Mouse (Mus musculus) spleen, postnatal 14 days (tissue): ENCODE data around the gene Thsd7b.
"Not testable (repeated sequence)": the region's sequence is repeated elsewhere in the genome, so short reads cannot be mapped to it uniquely, and the experiment has no call there.

Experiments used
- DNase-seq, 2 experiments: peaks; one replicate each; pipeline ENCODE4 v3.0.0; 2021 to 2022; ENCODE audit warnings: low spot score in 2 of 2

The Thsd7b gene

DNA sequence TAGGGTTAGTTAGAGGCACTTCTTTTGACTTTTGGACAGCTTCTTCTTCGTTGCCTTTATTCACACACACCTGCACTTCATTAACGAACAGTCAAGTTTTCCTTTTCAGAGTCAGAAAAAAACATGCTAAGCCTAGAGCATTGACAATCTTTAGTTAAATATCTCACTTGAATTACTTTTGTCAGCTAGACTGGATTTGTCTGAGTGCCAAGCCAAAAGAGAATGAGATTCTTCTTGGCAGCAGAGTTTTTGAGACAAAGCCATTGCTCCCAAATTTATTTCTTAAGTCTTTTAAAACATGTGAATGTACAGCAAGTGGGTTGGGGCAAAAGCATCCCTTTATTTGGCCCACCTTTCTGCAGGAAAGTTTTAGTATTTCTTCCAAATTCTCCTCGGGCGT lies 362.0 kb downstream of the Thsd7b start:
- DNase-seq, result no peak

DNA sequence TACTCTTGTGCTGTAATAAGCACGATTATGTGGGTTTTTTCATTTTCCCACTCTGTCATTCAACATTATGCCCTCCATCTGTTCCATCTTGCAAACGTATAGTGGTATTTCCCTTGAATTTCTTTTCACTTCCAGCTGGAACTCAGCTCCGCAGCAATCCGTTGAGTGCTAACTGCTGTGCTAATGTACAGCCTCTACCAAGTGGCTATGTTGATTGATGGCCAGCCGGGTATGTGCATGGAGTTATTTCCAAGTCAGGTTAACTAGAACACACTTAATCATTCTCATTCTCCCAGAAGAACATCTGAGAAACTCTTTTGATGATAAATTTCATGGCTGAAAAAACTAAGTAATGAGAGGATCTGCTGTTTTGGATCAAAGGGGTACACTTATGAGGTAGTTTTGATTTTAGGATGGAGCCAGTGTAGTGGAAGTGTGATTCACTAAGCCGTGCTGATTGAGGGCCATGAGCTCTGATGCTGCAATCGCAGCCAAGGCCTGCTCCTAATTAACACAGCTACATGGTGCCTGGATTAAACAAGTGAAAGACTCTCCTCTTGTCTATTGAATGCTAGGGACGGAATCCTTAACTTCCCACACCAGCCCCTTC lies 371.3 kb downstream of the Thsd7b start:
- DNase-seq, result no peak

DNA sequence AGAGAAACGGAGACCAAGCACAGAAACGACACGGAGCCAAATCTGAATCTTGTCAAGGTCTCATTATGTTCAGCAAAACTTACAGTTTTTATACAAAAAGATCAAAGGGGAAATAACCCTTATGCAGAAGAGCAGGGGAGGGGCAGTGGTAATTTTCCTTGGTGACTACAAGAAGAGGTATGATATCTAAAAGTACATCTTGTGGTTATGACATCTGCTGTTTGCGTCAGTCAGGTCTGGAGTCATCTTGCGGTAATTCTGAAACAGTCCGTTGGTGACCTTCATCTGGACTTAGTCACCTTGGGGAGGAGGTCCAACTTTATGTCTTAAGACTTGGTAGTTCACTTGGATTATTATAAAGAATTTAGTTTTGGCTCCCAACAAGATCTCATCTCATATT lies 378.3 kb downstream of the Thsd7b start:
- DNase-seq, result not testable (repeated sequence)

DNA sequence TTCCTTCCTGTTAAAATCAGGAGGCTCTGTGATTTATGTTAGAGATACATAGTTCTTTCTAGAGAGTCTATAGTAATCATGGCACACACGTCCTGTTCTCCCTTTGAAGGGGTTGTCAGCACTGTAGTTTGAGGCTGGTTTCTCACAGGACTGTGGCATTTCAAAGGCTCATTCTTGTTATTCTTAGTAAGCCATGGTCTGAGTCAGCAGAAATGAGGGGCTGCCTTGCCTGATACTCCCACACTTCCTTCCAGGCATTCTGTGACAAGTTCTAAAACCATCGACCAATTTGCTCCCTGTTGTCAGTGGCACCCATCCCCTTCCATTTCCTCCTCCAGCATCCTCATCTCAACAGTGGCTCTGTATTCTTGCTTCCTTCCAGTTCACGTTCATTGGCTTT lies 384.9 kb downstream of the Thsd7b start:
- DNase-seq, result no peak

DNA sequence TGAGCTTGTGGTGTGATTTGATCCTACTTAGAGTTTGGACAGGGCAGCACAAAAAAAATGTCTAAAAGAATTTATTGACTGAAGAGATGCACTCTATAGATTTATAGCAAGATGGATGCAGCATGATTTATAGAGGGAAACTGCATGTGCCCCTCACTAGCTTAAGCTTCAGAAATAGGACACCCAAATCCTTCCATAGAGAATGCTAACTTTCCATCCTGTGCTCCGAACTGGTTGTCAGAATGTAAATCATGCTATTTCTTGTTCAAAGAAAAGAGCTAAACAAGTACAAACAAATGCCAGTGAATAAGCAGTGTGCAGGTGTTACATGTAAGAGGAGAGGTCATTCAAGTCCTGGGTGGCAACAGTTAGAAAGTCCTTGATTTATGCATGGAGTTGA lies 402.8 kb downstream of the Thsd7b start:
- DNase-seq, result no peak

DNA sequence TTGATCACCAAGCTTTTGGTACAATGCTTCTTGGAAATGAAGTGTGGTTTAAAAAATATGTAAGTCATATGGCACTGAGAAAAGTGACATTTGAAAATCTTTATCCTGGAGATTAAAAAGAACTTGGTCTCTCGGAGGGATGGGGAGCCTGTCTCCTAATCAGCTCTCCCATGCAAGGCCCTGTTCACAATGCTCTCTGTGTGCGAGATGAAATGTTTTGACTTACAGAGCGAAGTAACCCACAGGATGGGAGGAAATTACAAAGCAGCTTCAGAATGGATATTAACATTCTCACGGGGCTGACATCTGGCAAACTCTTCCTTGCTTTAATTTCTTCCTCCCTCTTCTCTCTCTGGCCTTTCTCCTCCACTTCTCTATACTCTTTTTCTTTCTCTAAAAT lies 405.7 kb downstream of the Thsd7b start:
- no peak for DNase-seq

DNA sequence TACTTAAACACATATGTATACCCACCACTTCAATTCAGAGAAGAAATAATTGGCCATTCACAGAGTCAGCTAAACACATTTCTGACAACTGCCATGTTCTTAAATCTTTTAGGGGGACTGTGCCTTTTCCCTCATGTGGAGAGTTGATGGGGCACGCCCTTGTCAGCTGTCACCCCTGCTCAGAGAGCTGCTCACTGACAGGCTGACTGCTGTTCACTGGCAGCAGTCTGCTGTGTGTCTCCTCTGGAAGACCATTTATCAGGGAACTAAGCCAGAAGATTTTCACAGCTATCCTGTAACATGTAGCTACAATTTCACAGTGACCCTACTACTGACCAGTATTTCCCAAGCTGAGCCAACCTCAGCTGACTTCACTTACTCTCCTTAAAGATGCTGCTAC lies 432.6 kb downstream of the Thsd7b start:
- no peak for DNase-seq

DNA sequence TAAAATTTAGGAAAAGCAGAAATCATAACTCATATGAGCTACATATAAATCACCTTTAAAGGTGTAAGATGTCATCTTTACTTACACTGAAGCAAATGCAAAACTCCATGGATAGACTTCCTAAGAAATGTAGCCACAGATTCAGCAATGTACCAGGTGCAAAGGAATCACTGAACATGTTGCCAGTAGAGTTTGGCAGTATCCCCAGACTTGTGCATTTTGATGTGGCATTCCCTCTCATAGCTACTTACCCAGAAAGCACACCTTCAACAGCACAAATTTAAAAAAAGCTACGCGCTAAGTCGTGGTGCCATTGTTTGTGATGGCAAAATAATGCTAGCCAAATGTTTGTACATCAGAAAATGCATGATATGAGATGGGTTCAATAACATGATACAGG lies 439.6 kb downstream of the Thsd7b start:
- no peak for DNase-seq

DNA sequence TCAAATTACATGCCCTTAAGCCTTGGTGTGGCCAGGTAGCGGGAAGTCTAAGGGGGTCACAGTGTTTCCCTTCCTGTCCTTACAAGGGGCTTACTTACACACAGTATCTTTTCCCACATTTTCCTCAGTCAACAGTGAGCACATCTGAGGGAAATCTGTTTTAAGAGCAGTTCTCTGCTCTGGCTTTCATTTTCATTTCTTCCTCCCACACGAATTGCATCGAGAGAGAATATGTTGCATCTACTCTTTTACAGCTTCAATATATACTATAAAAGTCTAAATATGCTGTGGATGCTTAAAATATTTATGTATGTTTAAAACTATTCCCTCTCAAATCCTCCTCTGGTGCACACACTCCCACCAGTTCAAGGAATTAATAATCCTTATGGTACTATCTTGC lies 440.5 kb downstream of the Thsd7b start:
- DNase-seq, result no peak

DNA sequence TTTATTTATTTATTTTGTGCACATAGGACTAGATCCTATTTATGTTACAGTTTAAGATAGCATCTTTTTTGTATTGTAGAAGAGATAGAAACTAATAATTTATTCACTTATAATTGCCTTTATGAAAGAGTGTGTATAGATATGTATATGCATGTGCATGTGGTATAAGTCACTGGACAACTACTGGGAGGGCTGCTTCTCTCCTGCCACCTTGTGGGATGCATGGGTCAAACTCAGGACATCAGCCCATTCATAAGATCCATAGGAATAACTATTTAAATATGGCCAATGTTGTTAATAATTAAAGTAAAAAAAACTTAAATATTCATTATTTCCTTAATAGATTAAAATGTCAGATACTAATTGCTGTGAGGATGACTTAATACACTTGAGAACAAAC lies 446.5 kb downstream of the Thsd7b start:
- no peak for DNase-seq

DNA sequence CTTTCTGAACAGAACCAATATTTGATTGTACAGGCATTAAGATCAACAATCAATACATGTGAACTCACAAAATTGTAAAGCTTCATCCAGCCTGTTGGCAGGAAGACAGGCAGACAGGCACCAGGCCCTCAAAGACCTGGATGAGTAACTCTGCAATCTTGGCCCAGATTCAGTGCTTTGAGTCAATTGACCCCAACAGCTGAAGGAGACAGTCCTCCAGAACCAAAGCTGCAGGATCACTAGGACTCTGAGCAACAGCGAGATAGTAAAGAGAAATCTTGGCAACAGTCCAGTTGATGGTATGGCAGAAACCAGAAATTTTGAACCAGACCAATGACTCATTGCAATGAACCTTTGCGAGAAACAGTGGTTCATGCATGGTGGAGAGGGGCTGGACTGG lies 458.9 kb downstream of the Thsd7b start:
- no peak for DNase-seq

DNA sequence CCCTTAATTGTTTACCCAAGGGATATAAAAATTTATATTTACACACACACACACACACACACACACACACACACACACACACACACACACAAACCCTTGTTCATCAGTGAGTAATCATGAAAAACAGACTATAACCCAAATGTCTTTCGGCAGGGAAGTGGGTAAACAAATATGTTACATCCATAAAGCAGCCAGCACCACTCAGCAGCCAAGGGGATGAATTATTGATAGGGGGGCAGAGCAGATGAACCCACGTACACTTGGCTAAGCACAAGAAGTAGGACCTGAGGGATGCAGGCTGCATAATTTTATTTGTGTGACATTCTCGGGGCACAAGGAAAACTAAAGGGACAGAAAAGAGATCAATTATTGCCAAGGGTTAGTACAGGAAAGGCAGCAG lies 474.5 kb downstream of the Thsd7b start:
- DNase-seq, result no peak

DNA sequence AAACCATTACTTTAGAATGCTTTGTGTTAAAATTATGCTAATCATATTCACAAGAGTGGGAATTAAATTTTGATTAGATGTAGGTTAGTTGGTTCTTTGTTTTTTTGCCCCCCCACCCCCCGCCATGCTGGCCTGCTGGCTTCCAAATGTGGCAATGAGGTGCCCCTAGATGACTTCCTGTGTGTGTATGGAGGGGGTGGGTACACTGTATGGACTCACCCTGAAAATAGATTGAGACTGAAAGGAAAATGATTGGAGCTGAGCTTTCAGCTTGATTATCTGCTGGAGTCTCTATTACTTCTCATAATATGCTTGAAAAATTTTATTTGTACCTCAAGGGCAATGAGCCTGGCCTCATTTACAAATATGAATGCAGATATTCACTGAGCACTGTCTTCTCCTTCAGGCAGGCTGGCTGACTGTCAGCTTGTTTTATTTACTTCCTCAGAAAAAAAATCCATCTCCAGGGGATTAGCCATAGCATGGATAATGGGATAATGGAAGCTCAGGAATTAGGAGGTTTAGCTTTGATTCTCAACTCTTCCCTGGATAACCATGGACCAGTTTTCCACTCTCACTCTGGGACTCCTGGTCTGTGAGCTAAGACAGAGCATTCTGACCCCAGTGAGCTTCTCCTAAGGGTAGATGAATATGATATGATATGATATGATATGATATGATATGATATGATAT lies 483.6 kb downstream of the Thsd7b start:
- DNase-seq, result no peak

DNA sequence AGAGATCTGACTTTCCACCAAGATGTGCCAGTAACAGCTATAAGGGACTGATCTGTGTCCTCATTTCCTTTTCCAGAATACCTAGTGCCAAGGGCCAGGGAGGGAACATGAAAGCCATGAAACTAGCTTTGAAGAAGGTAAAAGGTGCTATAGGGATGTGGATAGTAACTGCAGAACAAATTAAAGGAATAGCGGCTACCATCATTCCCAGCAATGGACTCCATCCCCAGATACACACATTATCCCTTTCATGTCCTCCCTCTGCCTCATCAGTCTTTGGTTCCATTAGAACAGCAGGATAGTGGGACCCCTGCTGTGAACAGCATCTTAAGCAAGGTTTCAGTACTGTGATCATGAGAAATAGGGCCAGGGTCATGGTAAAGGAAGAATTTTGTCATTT lies 485.9 kb downstream of the Thsd7b start:
- DNase-seq, result no peak

DNA sequence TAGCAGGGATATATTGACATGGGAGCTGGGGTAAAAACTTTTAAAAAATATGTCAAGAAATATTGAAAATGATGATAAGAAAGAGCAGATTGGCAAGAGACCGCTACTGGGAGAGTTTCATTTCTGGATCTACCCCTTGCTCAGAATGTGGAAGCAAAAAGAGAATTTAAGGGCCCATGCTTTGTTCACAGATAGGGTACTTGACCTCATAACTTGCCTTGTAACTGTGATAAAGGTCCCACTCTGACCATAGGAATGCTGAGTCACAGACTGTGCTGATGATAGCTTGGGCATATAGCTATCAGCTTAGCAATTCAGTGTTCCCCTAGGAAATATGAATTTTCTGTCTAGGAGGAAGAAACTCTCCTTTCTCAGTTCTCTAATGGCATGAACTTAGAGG lies 488.1 kb downstream of the Thsd7b start:
- no peak for DNase-seq

DNA sequence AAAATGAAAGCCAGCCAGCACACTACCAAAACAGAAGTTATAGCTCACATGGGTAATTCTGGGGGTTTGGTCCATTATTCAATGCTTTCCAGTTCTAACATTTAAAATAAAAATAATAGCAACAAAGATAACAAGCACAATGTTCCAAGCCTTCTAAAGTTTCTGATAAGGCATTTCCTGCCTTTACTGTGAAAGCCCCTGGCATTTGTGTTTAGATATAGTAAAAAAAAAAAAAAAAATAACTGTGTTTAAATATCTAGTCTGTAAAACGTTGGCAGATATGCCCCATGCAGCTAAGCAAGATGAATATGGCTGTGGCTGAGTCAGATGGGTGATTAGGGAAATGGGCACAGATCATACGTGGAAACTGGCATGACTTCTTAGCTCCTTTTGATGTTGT lies 491.6 kb downstream of the Thsd7b start:
- no peak for DNase-seq

DNA sequence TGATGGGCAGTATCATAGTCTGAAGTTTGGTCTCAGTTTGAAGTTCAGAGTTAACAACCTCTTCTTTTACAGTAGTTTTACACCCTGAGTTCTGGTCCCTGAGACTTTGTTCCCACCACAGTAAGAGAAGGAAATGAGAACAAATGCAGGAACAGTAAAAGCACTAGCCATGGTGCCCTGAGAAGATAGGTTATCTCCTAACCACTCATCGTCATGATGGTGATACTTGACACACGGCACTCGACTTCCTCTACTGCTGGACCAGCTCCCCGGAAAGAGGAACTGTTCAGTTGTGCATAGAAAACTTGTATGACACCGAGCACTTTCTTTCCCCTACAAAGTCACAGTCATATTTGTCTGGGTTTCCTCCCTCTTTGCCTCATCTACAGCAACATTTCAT lies 504.0 kb downstream of the Thsd7b start:
- DNase-seq, result no peak

DNA sequence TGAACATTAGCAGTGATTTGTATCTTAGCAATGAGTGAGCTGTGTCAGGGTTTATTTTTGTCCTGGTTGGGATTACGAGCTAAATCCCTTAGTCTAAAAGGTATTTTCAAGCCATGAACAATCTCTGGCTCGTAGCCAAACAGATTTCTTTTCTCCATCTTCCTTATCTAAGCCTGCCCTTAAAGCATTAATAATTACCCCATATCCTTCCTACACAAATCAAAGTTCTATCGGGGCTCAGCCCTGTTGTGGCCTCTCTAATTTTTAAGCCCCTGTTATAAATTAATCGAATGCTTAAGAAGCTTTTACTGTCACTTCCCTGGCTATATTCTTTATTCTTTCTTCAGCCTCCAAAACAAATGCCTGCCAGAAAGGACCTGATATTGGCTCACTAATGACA lies 506.4 kb downstream of the Thsd7b start:
- no peak for DNase-seq

DNA sequence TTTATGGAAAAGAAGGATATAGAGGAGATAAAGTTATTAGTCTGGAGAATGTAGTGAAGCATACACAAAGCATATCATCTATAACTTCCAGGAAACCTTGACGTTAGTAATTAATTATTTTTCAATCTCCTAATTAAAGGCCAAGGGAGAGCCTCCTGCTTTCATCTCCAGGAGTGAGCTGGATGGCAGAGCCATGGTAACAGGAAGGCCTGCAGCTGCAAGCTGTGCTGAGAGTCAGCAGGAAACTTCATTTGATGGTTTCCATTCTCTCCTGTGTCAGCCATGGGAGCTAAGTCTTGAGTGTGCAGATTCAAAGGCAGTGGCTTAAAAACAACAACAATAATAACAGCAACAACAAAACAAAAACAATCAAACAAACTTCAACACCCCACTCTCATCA lies 507.5 kb downstream of the Thsd7b start:
- DNase-seq, result no peak

DNA sequence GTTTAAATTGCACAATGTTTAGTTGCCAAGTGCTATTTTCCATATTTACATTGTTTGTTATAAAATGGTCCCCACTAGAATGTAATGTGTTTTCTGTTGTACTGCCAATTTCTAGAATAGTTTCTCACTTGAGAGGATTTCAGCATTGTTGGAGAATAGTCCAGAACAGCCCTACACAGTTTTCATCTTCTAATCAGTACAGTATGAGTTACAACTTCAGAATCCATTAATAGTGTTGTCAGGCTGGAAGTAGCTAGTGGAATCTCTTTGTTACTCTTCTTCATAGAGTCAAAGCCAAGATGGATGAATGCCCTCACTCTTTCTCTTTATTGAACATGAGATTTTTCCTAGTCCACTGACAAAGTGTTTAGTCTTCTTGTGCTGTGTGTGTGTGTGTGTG lies 525.4 kb downstream of the Thsd7b start:
- no peak for DNase-seq

DNA sequence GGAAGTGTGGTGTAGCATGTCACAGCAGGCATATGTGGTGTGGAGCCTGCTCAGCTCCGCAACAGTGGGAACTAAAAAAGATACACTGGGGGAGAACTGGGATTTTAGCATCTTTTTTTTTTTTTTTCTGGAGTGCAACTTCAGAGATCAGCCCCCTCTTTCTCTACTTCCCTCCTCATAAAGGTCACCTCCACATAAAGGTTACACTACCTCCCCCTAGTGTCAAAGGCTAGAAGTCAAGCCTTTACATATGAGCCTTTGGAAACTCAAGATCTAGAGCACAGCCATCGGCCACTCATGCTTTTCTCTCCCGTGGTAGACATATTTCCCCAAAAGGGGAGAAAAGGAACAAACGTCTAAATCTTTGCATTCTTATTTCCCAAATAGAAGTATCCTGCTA lies 553.8 kb downstream of the Thsd7b start:
- no peak for DNase-seq

DNA sequence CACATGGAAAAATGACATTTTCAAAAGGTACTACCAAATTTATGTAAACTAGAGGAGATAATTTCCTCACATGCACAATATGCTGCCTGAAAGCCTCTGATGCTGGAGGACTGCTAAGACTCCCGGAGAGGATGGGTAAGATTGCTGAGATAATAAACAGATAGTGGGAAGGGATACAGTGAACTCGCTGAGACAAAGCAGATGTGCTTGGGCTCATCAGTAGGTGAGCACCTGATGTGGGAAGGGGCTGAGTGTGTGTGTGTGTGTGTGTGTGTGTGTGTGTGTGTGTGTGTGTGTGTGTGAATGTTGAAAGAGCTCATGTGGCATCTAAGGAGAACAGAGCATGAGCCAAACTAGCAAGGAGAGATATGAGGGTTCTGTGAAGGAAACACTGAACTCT lies 564.2 kb downstream of the Thsd7b start:
- no peak for DNase-seq

DNA sequence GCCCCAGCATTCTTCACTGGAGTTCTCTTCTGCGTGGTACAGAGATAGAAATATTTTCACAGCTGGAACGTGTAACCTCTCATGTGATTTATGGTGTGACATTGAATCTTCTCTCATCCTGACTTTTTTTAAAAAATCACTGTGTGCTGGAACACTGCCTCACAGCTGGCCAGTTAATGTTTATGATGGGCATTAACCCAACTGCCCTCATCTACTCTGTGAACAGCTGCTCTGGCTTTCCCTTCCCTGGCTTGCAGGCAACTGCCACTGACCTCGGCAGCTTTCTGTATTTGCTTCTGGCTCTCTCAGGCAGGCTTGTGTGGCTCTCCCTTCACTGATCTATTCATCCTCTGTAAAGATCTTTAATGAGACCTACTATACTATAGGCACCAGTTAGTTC lies 564.7 kb downstream of the Thsd7b start:
- DNase-seq, result no peak

DNA sequence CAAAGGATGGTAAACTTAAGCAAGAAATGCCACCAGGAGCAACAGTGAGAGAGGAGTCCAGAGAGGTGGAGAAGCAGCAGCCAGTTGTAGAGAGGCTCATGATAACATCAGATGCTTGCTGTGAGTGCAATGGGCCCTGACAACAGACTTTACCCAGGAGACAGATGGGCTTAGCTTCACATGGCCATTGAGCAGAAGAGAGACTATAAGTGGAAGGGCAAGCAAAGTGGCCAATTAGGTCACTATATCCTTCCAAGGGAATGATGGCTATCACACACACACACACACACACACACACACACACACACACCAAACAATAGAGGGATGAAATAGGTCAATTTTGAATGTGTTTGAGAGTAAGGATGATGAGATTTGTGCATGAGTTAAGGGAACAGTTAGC lies 565.4 kb downstream of the Thsd7b start:
- no peak for DNase-seq
